Comparison of ENCODE assay signal across 12 mouse cellular contexts in genomic region chr1:153506266-153506665, GRCm38 (mm10). TPM values are rescaled to one million over a fixed set of nuclear protein-coding genes. Genes with fewer than 3 reads are reported as not detected.
A peak's percentile ranks its signal among the peaks of the same experiment; 100 is the strongest.
DNase-seq lines count a peak whose midpoint lies in the region; ATAC-seq and TF ChIP-seq lines count a peak whose summit lies in the region.
"Had no signal": no experiment of that assay in that cellular context is flagged by ENCODE, and none has a peak within 500 bp of the region (broad histone marks: within the 10 kb centered on the region; RNA-seq: fewer than 3 reads in every experiment).

No protein-coding gene starts in this region.

- intact Hi-C loops in left cerebral cortex, postnatal 14 days (cut with DNase I) = no loop called here

- no peak overlapping the region for H3K4me3 ChIP-seq in liver, adult 2 months (ENCODE audit: insufficient read depth, low read depth, low read length)
- H3K4me3 ChIP-seq in liver, embryonic 12.5 days = no peak overlapping the region
- H3K4me3 ChIP-seq: embryonic facial prominence, embryonic 13.5 days; heart, embryonic 15.5 days had no signal

- no peaks in the 10 kb centered on the region for H3K4me1 ChIP-seq in liver, adult 2 months (ENCODE audit: control insufficient read depth, insufficient read depth, low read length)
- no peaks in the 10 kb centered on the region for H3K4me1 ChIP-seq in liver, embryonic 12.5 days
- H3K4me1 ChIP-seq: embryonic facial prominence, embryonic 13.5 days; heart, embryonic 15.5 days had no signal

- TF ChIP-seq CTCF in liver, adult 2 months (IDR thresholded peaks at IDR 0.05; ENCODE audit: low read depth, low read length) = no peak

- H3K9me3 ChIP-seq in liver, embryonic 12.5 days (replicated peaks) = no peaks in the 10 kb centered on the region
- H3K9me3 ChIP-seq: embryonic facial prominence, embryonic 13.5 days; heart, embryonic 15.5 days had no signal

- ATAC-seq in liver, embryonic 12.5 days = no peak

- no peaks in the 10 kb centered on the region for H3K27me3 ChIP-seq in liver, adult 2 months (ENCODE audit: control insufficient read depth, insufficient read depth, low read length)
- no peaks in the 10 kb centered on the region for H3K27me3 ChIP-seq in liver, embryonic 12.5 days (replicated peaks)
- H3K27me3 ChIP-seq: embryonic facial prominence, embryonic 13.5 days; heart, embryonic 15.5 days had no signal

- 38% methylated on average over 6 of the region's 6 CpGs for WGBS in liver, adult 2 months
- 67% methylated on average over 6 of the region's 6 CpGs for WGBS in liver, embryonic 12.5 days (ENCODE audit: insufficient replicate concordance)

- H3K9ac ChIP-seq in liver, adult 2 months (ENCODE audit: low read depth, low read length) = no peak overlapping the region
- no peak overlapping the region for H3K9ac ChIP-seq in liver, embryonic 12.5 days
- H3K9ac ChIP-seq: embryonic facial prominence, embryonic 13.5 days; heart, embryonic 15.5 days had no signal

- no peaks in the 10 kb centered on the region for H3K79me2 ChIP-seq in liver, adult 2 months (ENCODE audit: control insufficient read depth, insufficient read depth, low read length)

- TF ChIP-seq POLR2A in liver, adult 2 months (IDR thresholded peaks at IDR 0.05; ENCODE audit: extremely low read depth, insufficient read depth, low read length) = no peak

- peak; percentile 28 to 56 for DNase-seq in frontal cortex, postnatal 10 days (ENCODE audit: low spot score in 2 of 2)
- no peak for DNase-seq in frontal cortex, postnatal 25 days (ENCODE audit: low spot score in 2 of 2)
- DNase-seq in liver, adult 2 months (ENCODE audit: extremely low read depth, low read depth, low spot score) = peak; percentile 78
- peak; percentile 38 for DNase-seq in brain, adult 2 months (ENCODE audit: low read depth, low spot score)
- DNase-seq in left cerebral cortex, postnatal 14 days (ENCODE audit: low spot score in 2 of 2) = peak; percentile 58 to 62
- no peak for DNase-seq in thymus, postnatal 14 days
- DNase-seq in natural killer cell, adult 2 months (ENCODE audit: low spot score in 2 of 2) = no peak
- DNase-seq: thymus, adult 18-20 months had no signal

- no peak overlapping the region for H3K4me2 ChIP-seq in liver, embryonic 12.5 days
- H3K4me2 ChIP-seq: embryonic facial prominence, embryonic 13.5 days; heart, embryonic 15.5 days had no signal

- no peak overlapping the region for H3K27ac ChIP-seq in liver, adult 2 months (replicated peaks; ENCODE audit: insufficient read depth, low read depth, low read length)
- H3K27ac ChIP-seq in liver, embryonic 12.5 days = no peak overlapping the region
- H3K27ac ChIP-seq: embryonic facial prominence, embryonic 13.5 days; heart, embryonic 15.5 days; macrophage had no signal

- H3K36me3 ChIP-seq in liver, adult 2 months (ENCODE audit: control insufficient read depth, insufficient read depth, low read length) = no peaks in the 10 kb centered on the region
- H3K36me3 ChIP-seq in liver, embryonic 12.5 days = no peaks in the 10 kb centered on the region
- H3K36me3 ChIP-seq: embryonic facial prominence, embryonic 13.5 days; heart, embryonic 15.5 days had no signal

RNA-seq across cellular contexts. Expression of gene Dhx9, which starts 18.8 kb away (rescaled TPM):
- total RNA-seq in liver, adult 2 months (2014; rRNA removed) = 41.1 and 42.6 TPM in 2 replicates
- 5.6 and 5.7 TPM in 2 replicates for polyA plus RNA-seq in liver, adult 2 months (2012; rRNA removed)
- polyA plus RNA-seq in liver, embryonic 12.5 days (2016; fragmentation: Nextera tagmentation; extraction: Ambion mirVana) = 20.5 and 21.4 TPM in 2 replicates
- 100 to 1,000 TPM; 105 to 107 TPM for total RNA-seq in left cerebral cortex, postnatal 14 days (2021)

RNA-seq across cellular contexts. Expression of gene Npl, which starts 43.6 kb away (rescaled TPM):
- 1.4 and 2.5 TPM in 2 replicates for total RNA-seq in liver, adult 2 months (2014; rRNA removed)
- polyA plus RNA-seq in liver, adult 2 months (2012; rRNA removed) = 0.21 and 0.40 TPM in 2 replicates
- 8.6 and 9.5 TPM in 2 replicates for polyA plus RNA-seq in liver, embryonic 12.5 days (2016; fragmentation: Nextera tagmentation; extraction: Ambion mirVana)
- 1 to 10 TPM; 6.0 to 8.1 TPM for total RNA-seq in left cerebral cortex, postnatal 14 days (2021)

Comparison
In these comparisons a context has a peak if more than half of its experiments do, and no peak if none do; other contexts are left out.
1. DNase-seq: peak in frontal cortex, postnatal 10 days (2 of 2), liver, adult 2 months (single experiment), brain, adult 2 months (single experiment) and left cerebral cortex, postnatal 14 days (2 of 2); none in frontal cortex, postnatal 25 days (0 of 2), thymus, postnatal 14 days (single experiment) and natural killer cell, adult 2 months (0 of 2).